Mouse (Mus musculus) neural tube, embryonic 11.5 days (tissue): ENCODE measurements around the gene Npas4. TPM values are rescaled to one million over a fixed set of nuclear protein-coding genes. Genes with fewer than 3 reads are reported as not detected.

Experiments
- ATAC-seq: fragments of 200-750 bp; cut with Nextera tagmentation; 2 replicates; pipeline ENCODE4 v1.8.0; 2017; ENCODE audit warnings: moderate number of reproducible peaks, mild to moderate bottlenecking, moderate TSS enrichment, moderate library complexity; ENCODE audit not compliant: insufficient read depth, low FRiP score, low TSS enrichment
- DNase-seq: peaks from one replicate; pipeline ENCODE4 v3.0.0-alpha.2; 2015; ENCODE audit warnings: low spot score
- H3K27ac ChIP-seq: fragments of 300-500 bp; sonication (generic); 2 replicates; pipeline ENCODE4 v1.5.1; 2014; ENCODE audit warnings: low read depth, mild to moderate bottlenecking, low read length
- H3K27me3 ChIP-seq: fragments of 300-500 bp; sonication (generic); 2 replicates; pipeline ENCODE4 v1.6.1; 2014; ENCODE audit warnings: mild to moderate bottlenecking, low read length, mixed read lengths; ENCODE audit not compliant: control insufficient read depth, insufficient read depth
- H3K36me3 ChIP-seq: fragments of 300-500 bp; sonication (generic); 2 replicates; pipeline ENCODE4 v1.6.1; 2014; ENCODE audit warnings: mild to moderate bottlenecking, low read length, moderate library complexity, mixed read lengths; ENCODE audit not compliant: control insufficient read depth, insufficient read depth
- H3K4me1 ChIP-seq: fragments of 300-500 bp; sonication (generic); 2 replicates; pipeline ENCODE4 v1.6.1; 2014; ENCODE audit warnings: low read length, mixed read lengths; ENCODE audit not compliant: control insufficient read depth, insufficient read depth
- H3K4me2 ChIP-seq: fragments of 300-500 bp; sonication (generic); 2 replicates; pipeline ENCODE4 v1.6.1; 2014; ENCODE audit warnings: low read depth, mild to moderate bottlenecking, moderate library complexity
- H3K4me3 ChIP-seq: fragments of 300-500 bp; sonication (generic); 2 replicates; pipeline ENCODE4 v1.5.1; 2014; ENCODE audit warnings: low read depth, low read length
- H3K9ac ChIP-seq: fragments of 300-500 bp; sonication (generic); 2 replicates; pipeline ENCODE4 v1.6.1; 2014; ENCODE audit warnings: mild to moderate bottlenecking, low read length
- H3K9me3 ChIP-seq: fragments of 300-500 bp; sonication (generic); 2 replicates; pipeline ENCODE4 v1.6.1; 2016; ENCODE audit warnings: low read length; ENCODE audit not compliant: control insufficient read depth
- WGBS: fragments of 180-500 bp; shearing (Covaris S2); extraction: QIAGEN DNeasy Blood & Tissue Kit; methylation state at CpG from one replicate; pipeline ENCODE4 v1.1.7; 2014; 5-methylcytosine and 5-hydroxymethylcytosine counted together
- polyA plus RNA-seq: library from polyadenylated mRNA; unstranded; fragments of >200 nt; fragmentation: Nextera tagmentation; extraction: Ambion mirVana; gene quantifications from 2 replicates; pipeline ENCODE4 v1.2.1, GENCODE M21; 2014

The Npas4 gene
- polyA plus RNA-seq, 1 experiment from 2014 or later = 0.12 TPM

DNA sequence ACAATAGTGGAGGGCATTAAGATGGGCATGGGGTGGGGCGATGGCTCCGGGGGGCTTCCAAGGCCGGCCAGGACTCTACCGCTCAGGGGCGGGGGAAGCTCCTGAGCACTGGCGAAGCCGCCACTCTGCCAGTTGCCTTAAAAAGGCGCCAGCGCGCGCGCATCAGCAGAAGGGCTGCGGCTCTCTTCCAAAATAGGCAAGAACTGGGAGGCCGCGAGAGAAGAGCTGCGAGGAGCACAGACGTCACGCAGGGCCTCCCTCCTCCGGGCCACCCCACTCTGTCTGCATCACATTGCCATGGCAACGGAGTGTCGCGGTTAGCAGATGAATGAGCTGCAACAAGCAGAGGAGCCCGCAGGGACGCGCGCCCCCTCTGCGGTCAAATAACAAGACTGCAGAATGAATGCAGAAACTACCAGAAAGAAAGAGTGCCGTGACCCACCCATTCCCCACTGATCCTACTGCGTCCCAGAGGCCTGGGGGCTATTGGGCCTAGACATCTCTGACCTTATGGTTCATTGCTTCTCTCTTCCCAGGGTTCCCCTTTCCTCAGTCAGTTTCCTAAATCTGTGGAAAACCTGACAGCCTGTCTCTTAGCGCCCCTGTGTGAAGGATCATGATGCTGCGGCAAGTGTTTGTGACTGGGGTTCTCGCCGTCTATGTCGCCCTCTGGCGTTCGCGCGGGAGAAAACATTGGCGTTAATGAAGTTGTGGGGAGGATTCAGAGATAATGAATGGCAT is 11.7 kb upstream of the Npas4 start:
- Histone ChIP-seq H3K9ac (peak overlapping the region; percentile 23; the same call in 1 of the 2 replicates), H3K4me2 (peak overlapping the region; percentile 43), H3K9me3 (no peaks in the 10 kb centered on the region), H3K4me3 (peak overlapping the region; percentile 21), H3K27me3 (no peaks in the 10 kb centered on the region), H3K27ac (peak overlapping the region; percentile 35; the same call in 1 of the 2 replicates), H3K4me1 (0 out of 2 replicates have a peak, but pooled peaks cover 5% of the 10 kb centered on the region), H3K36me3 (no peaks in the 10 kb centered on the region)
- peak; percentile 92 for DNase-seq
- ATAC-seq = peak; percentile 93
- under 1% methylated on average over 39 of the region's 39 CpGs for WGBS

DNA sequence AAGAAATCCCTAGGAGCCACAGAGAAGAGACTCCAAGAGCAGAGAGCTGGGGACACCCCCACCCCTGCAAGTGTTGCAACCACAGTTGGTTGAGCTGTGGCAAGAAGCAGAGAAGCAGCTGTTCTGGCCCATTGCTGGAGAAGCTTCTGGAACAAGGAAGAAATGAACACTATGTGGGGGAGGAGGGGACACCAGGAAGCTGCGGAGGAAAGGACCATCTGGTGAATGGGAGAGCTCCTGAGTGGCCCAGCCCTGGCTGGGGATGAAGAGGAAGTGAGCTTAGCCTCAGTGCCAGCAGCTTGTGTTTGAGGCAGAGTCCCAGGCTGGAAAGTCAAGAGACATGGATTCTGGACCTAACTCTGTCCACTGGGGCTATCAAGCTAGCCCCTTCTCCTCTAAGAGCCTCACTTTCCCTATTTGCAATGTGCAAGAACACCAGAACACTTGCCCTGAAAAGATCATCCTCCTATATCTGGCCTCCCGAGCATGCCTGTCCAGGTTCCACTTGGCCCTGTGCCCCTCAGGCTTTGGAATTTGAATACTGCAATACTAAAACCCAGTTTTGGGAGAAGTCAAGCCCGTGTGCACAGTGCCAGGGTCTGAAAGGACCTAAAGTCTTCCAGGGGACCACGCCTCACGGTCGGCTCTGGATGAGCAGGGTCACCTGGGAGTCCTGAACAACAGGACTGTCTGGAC is 9.5 kb upstream of the Npas4 start:
- ATAC-seq (no peak), DNase-seq (no peak)
- WGBS = 77% methylated on average over 6 of the region's 6 CpGs
- H3K9ac ChIP-seq = no peak overlapping the region
- no peaks in the 10 kb centered on the region for H3K36me3 ChIP-seq
- H3K27me3 ChIP-seq = no peaks in the 10 kb centered on the region
- H3K4me2 ChIP-seq = no peak overlapping the region
- H3K4me1 ChIP-seq = 0 out of 2 replicates have a peak, but pooled peaks cover 5% of the 10 kb centered on the region
- H3K4me3 ChIP-seq = no peak overlapping the region
- H3K9me3 ChIP-seq = no peaks in the 10 kb centered on the region
- no peak overlapping the region for H3K27ac ChIP-seq

DNA sequence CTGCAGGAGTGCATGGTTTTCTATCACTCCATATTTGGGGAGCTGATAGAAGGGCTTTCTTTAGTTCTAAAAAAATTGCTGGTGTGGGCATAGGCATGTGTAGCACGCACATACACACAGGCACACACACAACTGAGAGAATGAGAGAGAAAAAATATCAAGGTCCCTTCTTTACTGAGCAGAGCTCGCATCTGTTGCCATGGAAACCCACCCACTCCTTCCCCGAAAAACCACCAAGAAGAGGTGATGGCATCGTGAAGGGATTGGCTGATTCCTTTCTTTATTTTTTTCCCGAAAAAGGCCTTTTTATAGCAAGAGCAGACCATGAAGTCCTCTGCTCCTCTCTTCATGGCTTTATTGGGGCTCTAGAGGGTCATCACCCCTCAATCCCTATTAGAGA is 3.9 kb upstream of the Npas4 start:
- Histone ChIP-seq H3K27ac (no peak overlapping the region), H3K36me3 (no peaks in the 10 kb centered on the region), H3K9ac (no peak overlapping the region), H3K4me1 (no peaks in the 10 kb centered on the region), H3K4me3 (no peak overlapping the region), H3K27me3 (peaks cover 42% of the 10 kb centered on the region), H3K4me2 (no peak overlapping the region), H3K9me3 (no peaks in the 10 kb centered on the region)
- ATAC-seq (no peak), DNase-seq (no peak)
- 66% methylated on average over 5 of the region's 5 CpGs for whole genome bisulfite sequencing

DNA sequence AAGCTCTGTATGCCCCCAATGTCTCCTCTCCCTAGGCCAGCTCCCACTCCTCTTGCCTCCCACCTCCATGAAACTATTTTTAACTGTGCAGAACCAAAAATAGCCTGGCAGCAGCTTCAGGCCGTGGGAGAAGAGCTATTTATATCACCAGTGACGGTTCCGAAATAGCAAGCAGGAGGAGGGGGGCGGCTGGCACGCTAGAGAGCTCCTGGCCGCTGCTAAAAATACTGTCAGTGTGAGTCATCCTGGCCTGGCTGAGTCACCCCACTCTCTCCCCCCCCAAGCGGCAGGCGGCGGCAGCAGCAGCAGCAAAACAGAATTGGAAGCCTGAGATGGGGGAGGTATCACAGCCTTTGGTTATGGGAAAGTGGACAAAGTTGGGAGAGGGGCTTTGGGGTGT is 2.8 kb upstream of the Npas4 start:
- DNase-seq = no peak
- H3K9me3 ChIP-seq = no peaks in the 10 kb centered on the region
- no peaks in the 10 kb centered on the region for H3K36me3 ChIP-seq
- no peak for ATAC-seq
- no peaks in the 10 kb centered on the region for H3K4me1 ChIP-seq
- no peak overlapping the region for H3K9ac ChIP-seq
- H3K27ac ChIP-seq = no peak overlapping the region
- H3K4me2 ChIP-seq = no peak overlapping the region
- WGBS = 14% methylated on average over 9 of the region's 9 CpGs
- H3K4me3 ChIP-seq = no peak overlapping the region
- H3K27me3 ChIP-seq = peaks cover 47% of the 10 kb centered on the region

DNA sequence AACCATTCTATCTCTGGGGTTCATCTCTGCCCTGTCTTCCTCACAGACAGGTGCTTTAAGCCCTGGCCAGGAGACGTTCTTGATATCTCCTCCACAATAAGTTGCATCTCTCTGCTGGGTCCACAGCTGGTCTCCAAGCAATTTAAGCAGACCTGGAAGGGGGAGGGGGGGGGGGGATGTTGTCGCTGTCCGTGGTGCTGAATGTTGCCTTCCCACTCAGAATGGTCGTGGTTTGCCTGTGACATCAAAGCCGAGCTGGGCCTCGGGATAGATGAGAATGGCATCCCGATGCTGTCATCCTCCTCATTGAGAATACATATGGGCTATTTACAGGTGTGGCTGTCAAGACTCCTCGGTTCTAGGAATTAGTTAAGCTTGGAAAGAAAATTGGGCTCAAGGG is 2.3 kb upstream of the Npas4 start:
- Histone ChIP-seq H3K27me3 (peaks cover 47% of the 10 kb centered on the region), H3K9ac (no peak overlapping the region), H3K27ac (no peak overlapping the region), H3K4me2 (no peak overlapping the region), H3K9me3 (no peaks in the 10 kb centered on the region), H3K4me1 (no peaks in the 10 kb centered on the region), H3K4me3 (no peak overlapping the region), H3K36me3 (no peaks in the 10 kb centered on the region)
- ATAC-seq (no peak), DNase-seq (no peak)
- 17% methylated on average over 8 of the region's 8 CpGs for WGBS

DNA sequence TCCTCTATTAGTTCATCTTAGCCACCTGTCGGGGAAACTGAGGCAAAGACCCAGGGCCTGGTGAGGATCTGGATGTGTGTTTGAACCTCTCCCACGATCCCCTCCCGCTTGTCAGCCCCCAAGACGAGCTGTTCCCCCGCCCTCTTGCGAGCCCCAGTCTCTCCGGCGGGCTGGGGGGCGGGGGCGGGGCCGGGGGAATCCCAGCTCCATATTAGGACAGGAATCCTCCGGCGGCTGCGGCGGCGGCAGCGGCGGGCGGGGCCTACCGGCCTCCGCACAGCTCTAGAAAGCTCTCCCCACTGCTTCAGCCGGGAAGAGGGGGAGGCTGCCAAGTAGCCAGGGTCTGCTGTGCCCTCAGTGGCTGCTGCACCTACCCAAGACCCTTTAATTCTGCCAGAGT is 600 bp upstream of the Npas4 start:
- Histone ChIP-seq H3K4me1 (no peaks in the 10 kb centered on the region), H3K36me3 (no peaks in the 10 kb centered on the region), H3K27ac (no peak overlapping the region), H3K27me3 (peaks cover 55% of the 10 kb centered on the region), H3K4me3 (no peak overlapping the region), H3K4me2 (peak overlapping the region; percentile 26; the same call in 1 of the 2 replicates), H3K9me3 (no peaks in the 10 kb centered on the region), H3K9ac (no peak overlapping the region)
- DNase-seq (no peak), ATAC-seq (no peak)
- 1% methylated on average over 21 of the region's 22 CpGs for WGBS

DNA sequence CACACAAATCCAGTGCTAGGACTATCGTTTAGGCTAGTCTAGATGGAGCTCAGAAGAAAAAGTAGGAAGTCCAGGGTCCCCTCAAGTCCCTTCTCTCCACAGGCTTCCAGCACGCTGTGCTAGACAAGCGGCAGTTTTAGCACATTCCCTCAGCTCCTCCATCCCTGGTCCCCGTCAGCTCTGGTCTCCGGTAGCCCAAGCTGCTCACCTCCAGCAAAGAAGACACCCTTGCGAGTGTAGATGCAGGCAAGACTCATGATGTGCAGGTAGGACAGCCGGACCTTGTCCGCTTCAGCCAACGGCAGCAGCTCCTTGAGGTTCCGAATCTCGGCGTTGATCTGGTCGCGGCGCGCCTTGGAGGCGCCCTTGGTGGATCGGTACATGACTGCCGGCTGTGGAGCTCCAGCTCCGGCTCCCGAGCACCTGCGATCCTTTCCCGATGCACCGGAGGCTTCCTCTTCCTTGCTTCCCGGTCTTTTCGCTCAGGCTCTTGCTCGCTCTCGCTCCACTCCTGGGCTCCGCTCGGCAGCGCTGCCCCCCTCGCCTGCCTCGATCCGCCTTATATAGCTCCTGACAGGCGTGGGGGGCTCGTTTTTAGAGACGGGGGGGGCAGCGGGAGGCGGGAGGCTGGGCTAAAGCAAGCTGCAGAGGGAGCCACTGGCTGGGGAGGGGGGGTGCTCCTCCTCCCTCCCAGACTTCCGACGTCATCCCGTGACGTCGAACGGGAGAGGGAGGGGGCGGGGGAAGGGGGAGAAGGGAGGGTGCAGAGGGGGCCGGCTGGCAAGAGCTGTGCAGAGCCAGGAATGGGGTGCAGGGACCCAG is 471 bp downstream of the Npas4 start:
- H3K9ac ChIP-seq = no peak overlapping the region
- peak overlapping the region; percentile 26 for H3K4me3 ChIP-seq
- 20% methylated on average over 44 of the region's 47 CpGs for WGBS
- no peak overlapping the region for H3K27ac ChIP-seq
- peak; percentile 32 for DNase-seq
- no peaks in the 10 kb centered on the region for H3K4me1 ChIP-seq
- H3K9me3 ChIP-seq = no peaks in the 10 kb centered on the region
- H3K36me3 ChIP-seq = no peaks in the 10 kb centered on the region
- H3K27me3 ChIP-seq = peaks cover 61% of the 10 kb centered on the region
- H3K4me2 ChIP-seq = peak overlapping the region; percentile 33
- ATAC-seq = no peak

DNA sequence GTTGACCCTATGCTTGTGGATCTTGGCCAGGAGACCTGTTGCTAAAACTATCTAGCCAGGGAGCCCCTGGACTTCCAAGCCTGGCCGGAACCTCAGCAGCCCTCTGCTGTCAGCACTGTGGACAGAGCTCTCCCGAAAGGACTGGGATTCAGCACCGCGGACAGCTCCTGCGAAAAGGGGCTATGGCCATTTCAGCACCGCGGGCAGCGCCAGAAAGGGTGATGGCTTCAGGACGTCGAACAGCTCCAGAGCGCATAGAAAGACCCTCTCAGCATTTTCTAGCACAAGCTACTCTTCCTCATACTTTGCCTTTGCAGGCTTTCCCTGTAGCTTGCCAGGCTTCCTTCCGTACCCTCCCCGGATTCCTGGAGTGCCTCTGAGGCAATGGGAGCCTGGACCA is 1.1 kb downstream of the Npas4 start:
- Histone ChIP-seq H3K27me3 (peaks cover 67% of the 10 kb centered on the region), H3K27ac (no peak overlapping the region), H3K4me3 (0 out of 2 replicates have a peak overlapping the region, but pooled peaks have one; percentile 26), H3K36me3 (no peaks in the 10 kb centered on the region), H3K9me3 (no peaks in the 10 kb centered on the region), H3K4me2 (peak overlapping the region; percentile 33), H3K4me1 (no peaks in the 10 kb centered on the region), H3K9ac (no peak overlapping the region)
- ATAC-seq (no peak), DNase-seq (peak; percentile 91)
- 3% methylated on average over 13 of the region's 13 CpGs for WGBS
